Mouse (Mus musculus) liver, postnatal 0 days (tissue): Measurements from ENCODE around the gene Ldlr. TPM values are rescaled to one million over a fixed set of nuclear protein-coding genes. Genes with fewer than 3 reads are reported as not detected.

ENCODE experiments used
- ATAC-seq: fragments of 200-750 bp; cut with Nextera tagmentation; 2 replicates; pipeline ENCODE4 v1.8.0; 2017; ENCODE audit warnings: mild to moderate bottlenecking, moderate library complexity
- DNase-seq: peaks from one replicate; pipeline ENCODE4 v3.0.0-alpha.2; 2016
- H3K27ac ChIP-seq: fragments of 300-500 bp; sonication (generic); 2 replicates; pipeline ENCODE4 v1.5.1; 2014; ENCODE audit warnings: antibody characterized with exemption, moderate library complexity, mild to moderate bottlenecking, low read depth
- H3K27me3 ChIP-seq: fragments of 300-500 bp; sonication (generic); 2 replicates; pipeline ENCODE4 v1.6.1; 2014; ENCODE audit warnings: low read length, control low read depth, mixed read lengths; ENCODE audit not compliant: insufficient read depth
- H3K36me3 ChIP-seq: fragments of 300-500 bp; sonication (generic); replicated peaks from 2 replicates; pipeline ENCODE4 v1.6.1; 2014; ENCODE audit warnings: mild to moderate bottlenecking, control low read depth, low read length, moderate library complexity, mixed read lengths; ENCODE audit not compliant: insufficient read depth
- H3K4me1 ChIP-seq: fragments of 300-500 bp; sonication (generic); 2 replicates; pipeline ENCODE4 v1.6.1; 2014; ENCODE audit warnings: antibody characterized with exemption, mild to moderate bottlenecking, control low read depth; ENCODE audit not compliant: insufficient read depth
- H3K4me2 ChIP-seq: fragments of 300-500 bp; sonication (generic); 2 replicates; pipeline ENCODE4 v1.6.1; 2014; ENCODE audit warnings: low read depth, mild to moderate bottlenecking, low read length, moderate library complexity, mixed read lengths
- H3K4me3 ChIP-seq: fragments of 300-500 bp; sonication (generic); 2 replicates; pipeline ENCODE4 v1.5.1; 2014; ENCODE audit warnings: low read depth, low read length
- H3K9ac ChIP-seq: fragments of 300-500 bp; sonication (generic); replicated peaks from 2 replicates; pipeline ENCODE4 v1.6.1; 2014; ENCODE audit warnings: mild to moderate bottlenecking, moderate library complexity
- H3K9me3 ChIP-seq: fragments of 300-500 bp; sonication (generic); 2 replicates; pipeline ENCODE4 v1.6.1; 2016; ENCODE audit warnings: mild to moderate bottlenecking, control low read depth, low read length, mixed read lengths
- CTCF ChIP-seq: sonication (generic); IDR thresholded peaks from 2 replicates; pipeline ENCODE4 v1.5.1; 2016; ENCODE audit warnings: antibody characterized with exemption, low read depth
- EP300 ChIP-seq: IDR thresholded peaks from 2 replicates; pipeline ENCODE4 v1.6.1; 2016; ENCODE audit warnings: antibody characterized with exemption, low read depth, mild to moderate bottlenecking
- WGBS: fragments of 180-500 bp; shearing (Covaris S2); extraction: QIAGEN DNeasy Blood & Tissue Kit; methylation state at CpG from one replicate; pipeline ENCODE4 v1.1.7; 2014; ENCODE audit not compliant: insufficient replicate concordance; 5-methylcytosine and 5-hydroxymethylcytosine counted together
- polyA plus RNA-seq: library from polyadenylated mRNA; unstranded; fragments of >200 nt; fragmentation: Nextera tagmentation; extraction: Ambion mirVana; gene quantifications from 2 replicates; pipeline ENCODE4 v1.2.1, GENCODE M21; 2015

Gene Ldlr
- polyA plus RNA-seq, 1 experiment from 2014 or later = 13.2 TPM

DNA sequence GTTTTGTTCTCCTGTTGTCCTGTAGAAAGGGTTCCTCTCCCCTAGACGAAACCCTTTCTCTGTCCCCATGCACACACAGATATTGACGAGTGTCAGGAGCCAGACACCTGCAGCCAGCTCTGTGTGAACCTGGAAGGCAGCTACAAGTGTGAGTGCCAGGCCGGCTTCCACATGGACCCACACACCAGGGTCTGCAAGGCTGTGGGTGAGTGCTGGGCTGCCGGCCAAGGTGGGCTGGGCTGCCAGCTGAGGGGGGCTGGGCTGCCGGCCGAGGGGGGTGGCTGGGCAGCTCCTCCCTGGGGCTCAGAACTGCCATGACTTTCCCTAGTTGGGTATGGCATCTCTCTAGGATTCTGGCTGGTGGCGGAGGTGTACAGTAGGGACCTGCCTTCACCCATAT is 15.5 kb downstream of the Ldlr start:
- ATAC-seq = no peak
- no peaks in the 10 kb centered on the region for H3K9me3 ChIP-seq
- no peak overlapping the region for H3K27ac ChIP-seq
- no peaks in the 10 kb centered on the region for H3K27me3 ChIP-seq
- no peak for TF ChIP-seq EP300
- no peak for TF ChIP-seq CTCF
- H3K4me2 ChIP-seq = no peak overlapping the region
- H3K9ac ChIP-seq = no peak overlapping the region
- H3K4me1 ChIP-seq = peaks cover 3% of the 10 kb centered on the region; the same call in 1 of the 2 replicates
- WGBS = 76% methylated on average over 7 of the region's 7 CpGs
- no peak for DNase-seq
- H3K36me3 ChIP-seq = peaks cover 75% of the 10 kb centered on the region
- H3K4me3 ChIP-seq = no peak overlapping the region

DNA sequence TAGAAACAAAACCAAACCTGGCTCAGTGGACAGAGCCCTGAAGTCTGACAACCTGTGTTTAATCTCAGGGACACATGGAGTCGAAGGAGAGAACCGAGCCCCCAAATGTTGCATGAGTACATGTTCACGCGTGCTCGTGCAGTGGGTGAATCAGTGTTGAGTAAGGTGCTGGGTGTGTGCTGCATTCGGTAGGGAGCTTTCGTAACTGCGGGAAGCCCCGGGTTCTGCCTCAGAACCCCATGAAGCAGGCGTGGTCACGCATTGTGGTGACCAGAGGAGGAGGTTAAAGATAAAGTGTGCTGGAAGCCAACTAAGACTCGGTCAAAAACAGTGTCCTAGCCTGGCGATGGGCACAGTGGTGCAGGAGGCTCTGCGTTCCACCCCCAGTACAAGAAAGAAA is 17.1 kb downstream of the Ldlr start:
- Histone ChIP-seq H3K4me1 (peaks cover 3% of the 10 kb centered on the region; the same call in 1 of the 2 replicates), H3K4me2 (no peak overlapping the region), H3K27ac (no peak overlapping the region), H3K27me3 (no peaks in the 10 kb centered on the region), H3K4me3 (no peak overlapping the region), H3K9me3 (no peaks in the 10 kb centered on the region), H3K36me3 (peaks cover 77% of the 10 kb centered on the region), H3K9ac (no peak overlapping the region)
- 75% methylated on average over 14 of the region's 14 CpGs for WGBS
- no peak for DNase-seq
- ATAC-seq = no peak
- TF ChIP-seq CTCF (no peak), EP300 (no peak)

DNA sequence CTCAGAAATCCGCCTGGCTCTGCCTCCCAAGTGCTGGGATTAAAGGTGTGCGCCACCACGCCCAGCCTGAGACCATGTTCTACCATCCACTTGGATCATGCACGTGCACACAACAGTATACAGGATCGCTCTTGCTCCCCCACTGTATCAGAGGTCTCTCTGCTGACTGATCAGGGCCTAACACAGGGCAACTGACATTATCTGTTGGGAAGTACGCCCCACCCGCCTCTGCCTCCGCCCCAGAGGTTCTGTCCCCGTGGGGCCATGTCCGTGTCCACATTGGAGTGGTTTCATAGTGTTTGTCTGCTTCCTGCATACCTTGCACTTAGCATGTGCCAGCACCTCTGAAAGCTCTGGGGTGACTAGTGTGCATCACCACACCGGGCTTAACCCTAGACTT is 18.2 kb downstream of the Ldlr start:
- TF ChIP-seq EP300 (no peak), CTCF (no peak)
- Histone ChIP-seq H3K4me3 (no peak overlapping the region), H3K27ac (no peak overlapping the region), H3K9me3 (no peaks in the 10 kb centered on the region), H3K9ac (no peak overlapping the region), H3K4me1 (peaks cover 3% of the 10 kb centered on the region; the same call in 1 of the 2 replicates), H3K36me3 (peaks cover 82% of the 10 kb centered on the region), H3K4me2 (no peak overlapping the region), H3K27me3 (no peaks in the 10 kb centered on the region)
- ATAC-seq (no peak), DNase-seq (no peak)
- WGBS = 66% methylated on average over 11 of the region's 11 CpGs

DNA sequence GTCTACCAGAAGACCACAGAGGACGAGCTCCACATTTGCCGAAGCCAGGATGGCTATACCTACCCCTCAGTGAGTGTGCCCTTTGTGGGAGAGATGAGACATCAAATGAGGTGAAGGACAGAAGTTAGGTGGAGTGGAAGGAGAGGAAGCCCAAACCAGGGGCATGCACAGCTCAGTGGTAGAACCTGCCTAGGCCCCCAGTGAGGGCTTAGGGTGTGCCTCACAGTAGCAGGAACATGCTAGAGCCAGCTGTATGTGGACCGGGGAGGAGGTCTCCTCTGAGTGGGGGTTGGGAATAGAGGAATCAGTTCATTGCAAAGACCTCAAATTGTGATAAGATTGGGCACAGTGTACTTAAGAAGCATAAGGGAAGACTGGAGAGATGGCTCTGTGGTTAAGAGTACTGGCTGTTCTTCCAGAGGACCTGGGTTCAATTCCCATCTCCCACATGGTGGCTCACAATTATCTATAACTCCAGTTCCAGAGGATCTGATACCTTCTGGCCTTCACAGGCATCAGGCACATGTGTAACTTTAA is 24.0 kb downstream of the Ldlr start:
- no peak for ATAC-seq
- Histone ChIP-seq H3K4me1 (peaks cover 3% of the 10 kb centered on the region; the same call in 1 of the 2 replicates), H3K27ac (no peak overlapping the region), H3K4me3 (no peak overlapping the region), H3K9me3 (no peaks in the 10 kb centered on the region), H3K9ac (no peak overlapping the region), H3K27me3 (no peaks in the 10 kb centered on the region), H3K36me3 (peaks cover 66% of the 10 kb centered on the region), H3K4me2 (no peak overlapping the region)
- DNase-seq = no peak
- TF ChIP-seq EP300 (no peak), CTCF (no peak)
- 77% methylated on average over 3 of the region's 3 CpGs for WGBS

DNA sequence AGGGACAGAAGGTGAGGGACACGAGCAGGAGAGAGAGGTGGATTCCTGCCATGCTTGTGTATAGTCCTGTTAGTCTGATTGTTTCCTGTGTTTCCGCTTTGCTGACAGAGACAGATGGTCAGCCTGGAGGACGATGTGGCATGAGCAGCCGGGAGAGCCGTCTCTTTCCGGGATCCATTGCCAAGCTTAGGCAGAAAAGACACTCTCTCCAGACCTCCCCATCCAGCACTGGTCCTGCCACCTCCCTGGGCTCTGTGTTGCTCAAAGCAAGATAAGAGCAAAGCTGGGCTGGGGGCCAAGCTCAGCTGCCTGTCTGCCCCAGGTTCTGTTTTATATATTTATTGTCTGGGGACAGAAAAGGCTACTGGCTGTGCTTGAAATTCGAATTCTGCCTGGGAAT is 24.8 kb downstream of the Ldlr start:
- Histone ChIP-seq H3K9me3 (no peaks in the 10 kb centered on the region), H3K4me3 (no peak overlapping the region), H3K9ac (no peak overlapping the region), H3K36me3 (peaks cover 59% of the 10 kb centered on the region), H3K4me2 (no peak overlapping the region), H3K27me3 (no peaks in the 10 kb centered on the region), H3K4me1 (peaks cover 3% of the 10 kb centered on the region; the same call in 1 of the 2 replicates), H3K27ac (no peak overlapping the region)
- TF ChIP-seq EP300 (no peak), CTCF (no peak)
- DNase-seq = peak; percentile 51
- ATAC-seq = peak; percentile 58
- WGBS = 64% methylated on average over 7 of the region's 7 CpGs

DNA sequence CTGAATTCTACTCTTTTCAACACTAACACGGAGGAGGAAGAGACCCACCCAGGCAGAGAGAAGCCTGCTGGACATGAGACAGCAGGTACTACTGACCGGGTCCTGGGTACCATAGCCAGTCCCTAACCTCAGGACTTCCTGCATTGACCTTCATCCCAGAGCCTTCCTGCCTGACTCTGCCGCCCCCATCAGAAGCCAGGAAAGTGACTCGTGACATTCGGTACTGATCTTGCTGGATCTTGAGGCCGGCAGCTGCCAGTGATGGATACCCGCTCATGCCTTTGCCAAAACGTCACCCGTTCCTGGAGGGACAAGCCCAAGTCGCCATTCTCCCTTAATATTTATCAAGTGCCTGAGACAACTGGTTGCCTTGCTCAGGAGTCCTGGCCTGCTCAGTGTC is 25.2 kb downstream of the Ldlr start:
- H3K27me3 ChIP-seq = no peaks in the 10 kb centered on the region
- peaks cover 3% of the 10 kb centered on the region; the same call in 1 of the 2 replicates for H3K4me1 ChIP-seq
- H3K36me3 ChIP-seq = peaks cover 58% of the 10 kb centered on the region
- H3K27ac ChIP-seq = no peak overlapping the region
- DNase-seq (no peak), ATAC-seq (no peak)
- WGBS = 83% methylated on average over 10 of the region's 10 CpGs
- H3K4me2 ChIP-seq = no peak overlapping the region
- H3K4me3 ChIP-seq = no peak overlapping the region
- no peak overlapping the region for H3K9ac ChIP-seq
- no peaks in the 10 kb centered on the region for H3K9me3 ChIP-seq
- TF ChIP-seq EP300 (no peak), CTCF (no peak)
